Mouse (Mus musculus) A20 (cell line): ENCODE data around the gene Cbr2.
"Not testable (repeated sequence)": the region's sequence is repeated elsewhere in the genome, so short reads cannot be mapped to it uniquely, and the experiment has no call there.

Source experiments
- DNase-seq: peaks from one replicate; pipeline ENCODE4 v3.0.0-alpha.2; 2011; ENCODE audit warnings: low read depth, low spot score

The Cbr2 gene

GRCm38 (mm10) chr11:120731858-120732680 is at the start of gene Cbr2:
Cbr2 (minus strand) TSS chr11:120732114.
- DNase-seq = no peak

GRCm38 (mm10) chr11:120781361-120781760 is 49.4 kb upstream of the Cbr2 start:
- DNase-seq = not testable (repeated sequence)

- no peak for DNase-seq
Measured at GRCm38 (mm10) chr11:120779876-120780275, 48.0 kb upstream of the Cbr2 start.

GRCm38 (mm10) chr11:120777123-120777522 is 45.2 kb upstream of the Cbr2 start:
- DNase-seq = no peak

- peak; percentile 93 for DNase-seq
Measured at GRCm38 (mm10) chr11:120775774-120776469, 44.0 kb upstream of the Cbr2 start.

GRCm38 (mm10) chr11:120773463-120774190 is 41.7 kb upstream of the Cbr2 start:
- DNase-seq = no peak

- no peak for DNase-seq
Measured at GRCm38 (mm10) chr11:120772749-120773148, 40.8 kb upstream of the Cbr2 start.

- no peak for DNase-seq
Measured at GRCm38 (mm10) chr11:120768206-120768605, 36.3 kb upstream of the Cbr2 start.

- not testable (repeated sequence) for DNase-seq
Measured at GRCm38 (mm10) chr11:120767023-120767422, 35.1 kb upstream of the Cbr2 start.

- DNase-seq = not testable (repeated sequence)
Measured at GRCm38 (mm10) chr11:120763121-120763999, 31.4 kb upstream of the Cbr2 start.

- not testable (repeated sequence) for DNase-seq
Measured at GRCm38 (mm10) chr11:120762672-120763041, 30.7 kb upstream of the Cbr2 start, which contains the start of gene Hmga1b. Hmga1b (plus strand) TSS chr11:120762794.

GRCm38 (mm10) chr11:120761811-120762671 is 30.1 kb upstream of the Cbr2 start:
- no peak for DNase-seq

GRCm38 (mm10) chr11:120760236-120760635 is 28.3 kb upstream of the Cbr2 start:
- no peak for DNase-seq

- no peak for DNase-seq
Measured at GRCm38 (mm10) chr11:120751606-120752005, 19.7 kb upstream of the Cbr2 start.

GRCm38 (mm10) chr11:120749430-120749829 is 17.5 kb upstream of the Cbr2 start:
- DNase-seq = peak; percentile 66

- DNase-seq = no peak
Measured at GRCm38 (mm10) chr11:120747974-120748373, 16.1 kb upstream of the Cbr2 start.

GRCm38 (mm10) chr11:120744121-120744701 is 12.3 kb upstream of the Cbr2 start:
- peak; percentile 37 for DNase-seq

- no peak for DNase-seq
Measured at GRCm38 (mm10) chr11:120740981-120741380, 9.1 kb upstream of the Cbr2 start.

GRCm38 (mm10) chr11:120736424-120736823 is 4.5 kb upstream of the Cbr2 start:
- DNase-seq = no peak

GRCm38 (mm10) chr11:120733521-120733920 is 1.6 kb upstream of the Cbr2 start:
- DNase-seq = no peak
